Mouse (Mus musculus) cortical plate, adult 2 months (tissue): ENCODE results near the gene Tmem132c. TPM values are rescaled to one million over a fixed set of nuclear protein-coding genes. Genes with fewer than 3 reads are reported as not detected.
A peak's percentile ranks its signal among the peaks of the same experiment; 100 is the strongest.

Source experiments
- H3K27ac ChIP-seq: fragments of 200-500 bp; 2 replicates; pipeline ENCODE4 v1.5.1; 2012; ENCODE audit warnings: low read length, control low read depth, inconsistent platforms; ENCODE audit not compliant: insufficient read depth
- H3K4me1 ChIP-seq: fragments of 200-500 bp; 2 replicates; pipeline ENCODE4 v1.6.1; 2011; ENCODE audit warnings: low read length; ENCODE audit not compliant: control insufficient read depth, insufficient read depth
- H3K4me3 ChIP-seq: fragments of 200-500 bp; 2 replicates; pipeline ENCODE4 v1.5.1; 2011; ENCODE audit warnings: mild to moderate bottlenecking, low read length, control low read depth; ENCODE audit not compliant: insufficient read depth
- CTCF ChIP-seq: fragments of 200-500 bp; IDR thresholded peaks from 2 replicates; pipeline ENCODE4 v1.5.1; 2011; ENCODE audit warnings: mild to moderate bottlenecking, control low read depth, low read length; ENCODE audit not compliant: insufficient read depth; ENCODE audit errors: extremely low read depth
- POLR2A ChIP-seq: fragments of 200-500 bp; IDR thresholded peaks from 2 replicates; pipeline ENCODE4 v1.6.1; 2011; ENCODE audit warnings: mild to moderate bottlenecking, low read length, control low read depth; ENCODE audit not compliant: insufficient read depth; ENCODE audit errors: extremely low read depth
- polyA plus RNA-seq: library from polyadenylated mRNA; depleted of rRNA; stranded (reverse); fragments of >200 nt; gene quantifications from 2 replicates; pipeline ENCODE4 v1.2.3, GENCODE M21; 2012

The Tmem132c gene
- polyA plus RNA-seq, 1 experiment, result 1.9 TPM

GRCm38 (mm10) chr5:127561086-127561485, 319.5 kb downstream of the Tmem132c start:
- no peak overlapping the region for H3K4me3 ChIP-seq
- H3K27ac ChIP-seq, result no peak overlapping the region
- no peaks in the 10 kb centered on the region for H3K4me1 ChIP-seq
- TF ChIP-seq CTCF (no peak), POLR2A (no peak)

- H3K4me3 ChIP-seq, result no peak overlapping the region
- H3K27ac ChIP-seq, result no peak overlapping the region
- no peaks in the 10 kb centered on the region for H3K4me1 ChIP-seq
- TF ChIP-seq CTCF, result no peak
- TF ChIP-seq POLR2A, result no peak
Measured at GRCm38 (mm10) chr5:127567165-127567741, 325.6 kb downstream of the Tmem132c start.

DNA sequence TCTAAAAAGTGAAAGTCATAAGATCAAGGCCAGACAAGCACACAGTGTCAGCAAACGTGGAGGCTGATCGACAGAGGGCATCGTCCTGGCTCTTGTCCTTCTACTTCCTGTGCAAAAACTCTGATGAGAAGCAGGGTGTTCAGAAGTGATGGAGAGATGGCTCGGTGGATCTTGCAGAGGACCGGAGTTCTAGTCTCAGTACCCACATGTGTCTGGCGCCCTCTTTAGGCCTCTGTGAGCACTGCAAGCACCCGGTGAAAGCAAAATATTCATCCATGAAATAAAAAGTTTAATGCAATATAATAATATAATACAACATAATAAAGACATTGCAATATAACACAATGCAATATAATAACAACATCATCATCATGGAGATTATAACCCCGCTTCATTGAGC, 335.8 kb downstream of the Tmem132c start:
- no peak for TF ChIP-seq POLR2A
- peak; percentile 67 for TF ChIP-seq CTCF
- no peak overlapping the region for H3K27ac ChIP-seq
- no peaks in the 10 kb centered on the region for H3K4me1 ChIP-seq
- no peak overlapping the region for H3K4me3 ChIP-seq

GRCm38 (mm10) chr5:127583658-127584057, 342.1 kb downstream of the Tmem132c start:
- no peaks in the 10 kb centered on the region for H3K4me1 ChIP-seq
- H3K27ac ChIP-seq, result no peak overlapping the region
- TF ChIP-seq CTCF (peak; percentile 48), POLR2A (no peak)
- no peak overlapping the region for H3K4me3 ChIP-seq

GRCm38 (mm10) chr5:127587854-127588253, 346.2 kb downstream of the Tmem132c start:
- TF ChIP-seq POLR2A (no peak), CTCF (peak; percentile 11; the same call in 1 of the 2 replicates)
- Histone ChIP-seq H3K4me3 (no peak overlapping the region), H3K27ac (no peak overlapping the region), H3K4me1 (no peaks in the 10 kb centered on the region)

DNA sequence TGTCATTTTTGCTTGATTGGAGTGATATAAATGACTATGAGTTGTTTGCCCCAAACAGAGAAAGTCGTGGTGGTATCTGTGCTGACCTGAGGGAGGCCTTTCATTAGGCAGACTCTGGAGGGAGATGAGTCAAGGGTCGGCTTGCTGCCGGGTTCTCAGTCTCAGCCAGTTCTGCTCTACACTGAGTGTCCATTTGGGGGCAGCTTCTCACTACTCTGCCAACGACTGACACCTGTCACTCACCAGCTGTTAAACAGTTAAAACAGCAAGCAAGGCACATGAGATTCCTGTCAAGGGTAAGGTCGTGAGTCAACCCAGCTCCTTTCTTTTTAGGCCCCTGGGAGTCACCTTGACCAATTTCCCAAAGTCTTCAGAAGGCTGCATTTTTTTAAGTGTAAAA, 350.8 kb downstream of the Tmem132c start:
- H3K4me1 ChIP-seq, result peaks cover 3% of the 10 kb centered on the region
- H3K27ac ChIP-seq, result no peak overlapping the region
- TF ChIP-seq CTCF (no peak), POLR2A (no peak)
- no peak overlapping the region for H3K4me3 ChIP-seq

DNA sequence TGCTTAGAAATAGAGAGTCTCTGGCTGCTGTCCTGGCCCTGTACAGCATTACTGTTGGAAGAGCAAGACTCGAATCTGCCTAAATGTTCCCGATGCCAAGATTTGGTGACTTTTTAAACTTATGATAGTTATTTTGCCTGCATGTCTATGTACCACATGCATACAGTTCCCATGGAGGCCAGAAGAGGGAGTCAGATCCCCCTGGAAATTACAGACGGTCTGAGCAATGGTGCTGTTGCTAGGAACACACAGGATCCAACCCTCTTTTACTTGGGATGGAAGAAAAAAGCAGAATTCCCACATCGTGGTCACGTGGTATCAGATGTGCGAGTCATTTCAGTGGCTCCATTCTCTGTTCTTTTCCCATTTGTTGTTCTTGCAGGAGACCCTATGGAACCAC, 351.2 kb downstream of the Tmem132c start:
- H3K4me1 ChIP-seq, result peaks cover 3% of the 10 kb centered on the region
- H3K4me3 ChIP-seq, result no peak overlapping the region
- H3K27ac ChIP-seq, result no peak overlapping the region
- no peak for TF ChIP-seq POLR2A
- peak; percentile 63 for TF ChIP-seq CTCF

GRCm38 (mm10) chr5:127595676-127596075, 354.1 kb downstream of the Tmem132c start:
- peak overlapping the region; percentile 66; the same call in 1 of the 2 replicates for H3K27ac ChIP-seq
- H3K4me3 ChIP-seq, result no peak overlapping the region
- TF ChIP-seq POLR2A, result no peak
- no peak for TF ChIP-seq CTCF
- H3K4me1 ChIP-seq, result peaks cover 3% of the 10 kb centered on the region

GRCm38 (mm10) chr5:127596862-127597261, 355.3 kb downstream of the Tmem132c start:
- peaks cover 3% of the 10 kb centered on the region for H3K4me1 ChIP-seq
- H3K4me3 ChIP-seq, result no peak overlapping the region
- 0 out of 2 replicates have a peak overlapping the region, but pooled peaks have one; percentile 66 for H3K27ac ChIP-seq
- TF ChIP-seq CTCF (no peak), POLR2A (no peak)

GRCm38 (mm10) chr5:127602996-127603395, 361.4 kb downstream of the Tmem132c start:
- no peak overlapping the region for H3K4me3 ChIP-seq
- TF ChIP-seq POLR2A, result no peak
- no peak for TF ChIP-seq CTCF
- peaks cover 2% of the 10 kb centered on the region; the same call in 1 of the 2 replicates for H3K4me1 ChIP-seq
- H3K27ac ChIP-seq, result no peak overlapping the region

DNA sequence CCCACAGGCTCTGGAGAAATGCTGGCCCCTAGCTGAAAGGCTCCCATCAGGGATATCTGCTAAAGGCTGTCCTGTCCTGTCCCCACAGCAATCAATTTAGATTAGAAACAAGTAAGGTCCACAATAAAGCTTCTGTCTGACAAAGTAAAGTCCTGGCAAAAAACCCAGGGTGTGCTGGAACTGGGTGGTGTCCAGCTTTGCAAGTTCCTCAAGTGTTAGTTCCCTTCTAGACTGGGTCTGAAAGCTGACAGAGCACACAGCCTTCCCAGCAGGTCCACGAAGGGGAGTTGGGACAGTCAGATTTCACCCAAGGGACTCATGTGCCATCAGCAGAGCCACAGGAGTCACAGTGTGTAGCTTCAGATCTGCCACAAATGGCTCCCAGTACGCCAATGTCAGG, 365.9 kb downstream of the Tmem132c start:
- H3K4me3 ChIP-seq, result no peak overlapping the region
- TF ChIP-seq CTCF (no peak), POLR2A (no peak)
- peaks cover 13% of the 10 kb centered on the region for H3K4me1 ChIP-seq
- H3K27ac ChIP-seq, result peak overlapping the region; percentile 85
